Mouse (Mus musculus): ENCODE measurements around the gene Gp5.

Gp5 gene

DNA sequence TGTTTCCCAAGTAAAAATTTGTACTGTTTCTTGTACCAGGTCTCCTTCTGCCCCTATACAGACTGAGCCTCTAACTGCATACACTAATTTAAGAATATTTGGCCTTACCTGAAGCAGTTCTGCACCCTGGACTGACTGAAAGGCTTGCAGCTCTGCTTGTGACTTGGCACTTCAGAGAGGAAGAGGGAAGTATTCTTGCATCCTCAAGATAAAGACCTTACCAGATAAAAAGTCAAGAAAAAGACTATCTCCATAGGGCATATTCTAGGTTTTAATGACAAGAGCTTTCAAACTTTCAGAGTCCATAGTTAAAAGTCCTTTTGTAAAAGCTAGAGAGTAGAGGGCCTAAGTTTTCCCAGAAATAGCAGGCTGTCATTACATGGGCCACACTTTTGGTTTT, at the start of gene Gp5:
Gp5 (minus strand) TSS at position 133 of the 400 bp plus-strand sequence.
- TF ChIP-seq GATA4 (IDR thresholded peaks at IDR 0.05; ENCODE audit: insufficient replicate concordance, low read length): no peak

DNA sequence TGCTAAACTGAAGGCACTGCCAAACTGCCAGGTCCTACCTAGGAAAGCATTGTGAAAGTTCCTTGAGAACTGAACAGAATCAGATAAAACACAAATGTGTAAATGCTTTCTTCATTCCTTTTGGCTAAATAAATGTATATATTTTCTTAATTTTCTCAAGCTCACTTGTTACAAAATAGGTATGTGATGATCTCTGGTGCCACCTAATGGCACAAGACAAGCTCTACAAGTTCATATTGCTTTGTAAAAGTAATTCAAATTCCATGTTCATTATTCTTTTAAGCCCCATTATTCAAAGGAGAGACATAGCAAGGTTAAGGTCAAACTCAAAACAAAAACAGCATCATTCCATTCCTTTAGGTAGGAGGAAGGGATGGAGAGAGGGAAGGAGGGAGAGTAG, 3.7 kb upstream of the Gp5 start:
- no peak for TF ChIP-seq GATA4 (IDR thresholded peaks at IDR 0.05; ENCODE audit: insufficient replicate concordance, low read length)

GRCm38 (mm10) chr16:30310171-30310515, 436 bp downstream of the Gp5 start:
- no peak for TF ChIP-seq GATA4 (IDR thresholded peaks at IDR 0.05; ENCODE audit: insufficient replicate concordance, low read length)

DNA sequence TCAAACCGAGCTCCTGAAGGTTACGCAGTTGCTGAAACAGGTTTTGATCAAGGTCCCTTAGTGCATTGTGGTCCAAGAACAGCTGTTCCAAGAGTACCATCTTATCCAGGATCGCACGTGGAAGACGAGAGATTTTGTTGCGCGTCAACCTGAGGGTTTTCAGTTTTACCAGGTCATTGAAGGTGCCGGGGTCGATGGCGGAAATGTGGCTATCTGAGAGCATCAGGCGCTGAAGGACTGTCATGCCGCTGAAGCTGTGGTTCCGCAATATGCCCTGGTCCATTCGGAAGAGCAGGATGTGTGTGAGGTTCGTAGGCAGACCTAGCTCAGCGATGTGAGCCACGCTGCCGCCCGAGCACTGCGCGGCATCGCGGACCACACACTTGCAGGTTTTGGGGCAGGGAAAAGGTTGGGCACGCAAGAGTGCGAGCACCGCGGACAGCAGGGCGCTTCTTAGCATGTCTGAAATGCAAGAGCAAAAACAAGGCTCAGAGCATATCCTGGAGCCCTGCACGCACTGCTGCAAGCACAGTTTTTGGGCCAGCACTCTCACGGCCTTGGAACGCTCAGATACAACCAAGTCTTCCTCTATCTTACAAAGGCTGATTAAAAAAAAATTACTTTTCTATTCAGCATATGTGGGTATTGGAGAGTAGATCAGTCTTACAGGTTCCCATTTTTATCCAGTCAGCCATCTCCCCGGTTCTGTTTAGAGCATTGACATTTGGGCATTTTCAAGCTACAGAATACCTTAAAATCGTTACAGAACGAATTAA, 996 bp downstream of the Gp5 start:
- TF ChIP-seq GATA4 (IDR thresholded peaks at IDR 0.05; ENCODE audit: insufficient replicate concordance, low read length): no peak

- TF ChIP-seq GATA4 (IDR thresholded peaks at IDR 0.05; ENCODE audit: insufficient replicate concordance, low read length): no peak
These were observed 1.8 kb downstream of the Gp5 start for GRCm38 (mm10) chr16:30308616-30309394.

DNA sequence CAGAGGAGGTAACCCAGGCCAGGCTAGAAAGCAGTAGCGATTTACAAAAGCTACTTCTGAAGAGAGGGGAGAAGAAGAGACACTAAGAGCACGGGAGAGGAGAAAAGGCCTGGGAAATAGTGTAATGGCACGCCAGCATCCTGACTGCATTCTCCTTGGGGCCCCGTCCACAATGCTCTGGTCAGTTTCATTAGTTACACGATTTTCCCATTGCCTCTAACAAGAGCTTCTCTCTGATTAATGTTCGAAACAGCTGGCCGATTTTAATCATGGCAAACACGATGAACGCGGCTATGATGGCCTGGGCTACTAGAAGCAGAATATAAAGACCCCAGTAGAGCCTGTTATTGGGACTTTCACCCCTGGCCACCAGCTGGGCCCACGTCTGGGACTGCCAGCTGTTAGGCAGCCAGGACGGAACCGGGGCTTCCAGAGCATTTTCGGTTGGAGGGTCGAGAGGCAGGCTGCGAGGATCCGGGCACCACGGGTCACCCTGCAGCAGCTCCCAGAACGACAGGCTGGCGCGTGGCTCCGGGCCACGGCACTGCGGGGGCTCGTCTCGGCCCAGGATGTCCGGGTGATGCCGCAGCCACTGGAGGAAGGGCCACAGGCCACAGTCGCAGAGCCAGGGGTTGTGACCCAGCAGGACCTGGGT, 2.5 kb downstream of the Gp5 start:
- no peak for TF ChIP-seq GATA4 (IDR thresholded peaks at IDR 0.05; ENCODE audit: insufficient replicate concordance, low read length)

DNA sequence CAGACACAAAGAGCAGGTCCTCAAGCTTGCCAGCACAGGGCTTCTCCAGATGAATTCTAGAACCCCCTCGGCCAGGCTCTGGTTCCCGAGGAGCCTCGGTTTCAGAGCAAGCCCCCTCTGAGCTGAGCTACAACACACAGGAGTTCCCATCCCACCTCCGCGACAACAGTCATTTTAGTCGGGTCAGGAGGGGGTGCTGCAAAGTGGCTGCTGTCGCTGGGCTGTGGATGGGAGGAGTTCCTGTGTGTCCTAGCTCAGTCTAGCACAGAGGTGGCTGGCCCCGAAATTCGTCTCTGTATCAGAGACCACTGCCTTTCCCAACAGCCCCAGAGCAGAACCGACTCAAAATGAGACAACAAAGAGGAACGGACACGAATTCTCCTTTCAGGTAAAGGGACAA, 3.3 kb downstream of the Gp5 start:
- TF ChIP-seq GATA4 (IDR thresholded peaks at IDR 0.05; ENCODE audit: insufficient replicate concordance, low read length): no peak

DNA sequence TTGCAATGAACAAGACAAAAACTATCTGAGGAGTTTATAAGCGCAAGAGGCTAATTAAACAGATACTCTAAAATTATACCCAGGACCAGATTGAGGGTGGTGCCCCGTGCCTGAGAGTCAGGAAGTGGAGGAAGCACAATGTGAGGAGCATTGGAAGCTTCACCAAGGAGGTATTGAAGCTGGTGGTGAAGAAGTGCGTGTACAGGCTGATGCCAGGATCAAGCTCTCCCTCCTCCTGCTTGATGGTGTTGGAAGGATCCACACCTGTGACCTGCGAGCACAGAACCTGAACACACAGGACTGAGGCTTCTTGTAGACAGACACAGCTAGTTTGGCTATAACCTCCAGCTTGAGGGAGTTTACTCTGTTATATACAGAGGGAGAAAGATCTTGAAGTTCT, 4.5 kb downstream of the Gp5 start:
- TF ChIP-seq GATA4 (IDR thresholded peaks at IDR 0.05; ENCODE audit: insufficient replicate concordance, low read length): no peak

DNA sequence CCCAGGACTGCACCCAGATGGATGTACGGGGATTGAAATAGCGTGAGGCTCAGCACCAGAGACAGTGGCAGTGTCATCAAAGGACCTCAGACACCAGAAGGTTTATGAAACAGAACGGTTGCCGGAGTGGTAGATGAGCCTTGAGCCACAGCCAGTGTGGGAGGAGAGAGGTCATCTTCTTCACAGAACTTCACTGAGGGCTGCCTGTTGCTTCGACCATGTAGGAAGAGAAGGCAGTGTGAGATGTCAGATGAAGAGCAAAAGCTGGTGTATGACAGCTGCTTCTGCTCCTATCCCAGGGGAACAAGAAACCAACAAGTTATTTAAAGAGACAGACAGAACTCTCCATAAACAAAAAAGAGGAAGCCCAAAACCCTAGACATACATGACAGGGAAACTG, 6.3 kb downstream of the Gp5 start:
- no peak for TF ChIP-seq GATA4 (IDR thresholded peaks at IDR 0.05; ENCODE audit: insufficient replicate concordance, low read length)

DNA sequence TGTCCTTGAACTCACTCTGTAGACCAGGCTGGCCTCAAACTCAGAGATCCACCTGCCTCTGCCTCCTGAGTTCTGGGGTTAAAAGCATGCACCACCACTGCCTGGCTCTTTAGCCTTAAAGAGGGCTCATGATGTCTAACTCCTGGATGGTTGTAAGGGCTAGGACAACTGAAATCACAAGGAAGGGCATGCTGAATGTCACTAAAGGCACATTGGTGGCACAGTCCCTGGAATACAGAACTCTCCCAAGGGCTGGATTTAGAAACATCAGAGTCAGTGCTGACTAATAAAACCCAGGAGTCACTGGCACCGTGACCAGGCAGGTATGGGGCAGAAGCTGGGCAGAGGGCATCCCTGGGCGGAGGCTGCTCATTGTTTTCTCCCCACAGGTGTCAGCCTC, 7.2 kb downstream of the Gp5 start:
- no peak for TF ChIP-seq GATA4 (IDR thresholded peaks at IDR 0.05; ENCODE audit: insufficient replicate concordance, low read length)

- TF ChIP-seq GATA4 (IDR thresholded peaks at IDR 0.05; ENCODE audit: insufficient replicate concordance, low read length): no peak
These were observed 7.9 kb downstream of the Gp5 start for GRCm38 (mm10) chr16:30302686-30303085.

DNA sequence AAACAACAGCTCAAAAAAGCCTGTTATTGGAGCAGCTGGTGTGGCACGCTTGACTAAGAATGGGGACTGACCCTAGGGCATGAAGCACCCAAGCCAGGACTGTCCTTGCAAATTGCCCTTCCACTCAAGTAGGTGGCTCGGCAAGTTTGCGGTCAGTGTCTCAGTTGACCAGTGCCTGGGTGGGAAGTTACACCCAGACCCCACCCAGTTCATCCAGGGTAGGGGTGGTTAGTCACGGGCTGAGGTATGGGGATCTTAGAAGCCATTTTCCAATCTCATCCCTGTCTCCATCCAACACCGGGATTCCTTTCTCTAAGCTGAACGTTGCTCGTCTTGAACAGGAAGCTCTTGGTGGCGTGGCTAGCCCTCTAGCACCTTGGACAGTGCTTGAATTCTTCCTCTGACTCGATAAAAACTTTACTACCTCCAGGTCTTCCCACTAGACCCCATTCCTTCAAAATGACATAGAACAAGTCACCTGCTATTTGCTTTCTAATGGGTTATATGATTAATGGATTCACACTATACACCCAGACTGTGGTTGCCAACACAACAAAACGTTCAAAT, 10.8 kb downstream of the Gp5 start:
- TF ChIP-seq GATA4 (IDR thresholded peaks at IDR 0.05; ENCODE audit: insufficient replicate concordance, low read length): no peak

GRCm38 (mm10) chr16:30297450-30297849, 13.1 kb downstream of the Gp5 start:
- TF ChIP-seq GATA4 (IDR thresholded peaks at IDR 0.05; ENCODE audit: insufficient replicate concordance, low read length): no peak

DNA sequence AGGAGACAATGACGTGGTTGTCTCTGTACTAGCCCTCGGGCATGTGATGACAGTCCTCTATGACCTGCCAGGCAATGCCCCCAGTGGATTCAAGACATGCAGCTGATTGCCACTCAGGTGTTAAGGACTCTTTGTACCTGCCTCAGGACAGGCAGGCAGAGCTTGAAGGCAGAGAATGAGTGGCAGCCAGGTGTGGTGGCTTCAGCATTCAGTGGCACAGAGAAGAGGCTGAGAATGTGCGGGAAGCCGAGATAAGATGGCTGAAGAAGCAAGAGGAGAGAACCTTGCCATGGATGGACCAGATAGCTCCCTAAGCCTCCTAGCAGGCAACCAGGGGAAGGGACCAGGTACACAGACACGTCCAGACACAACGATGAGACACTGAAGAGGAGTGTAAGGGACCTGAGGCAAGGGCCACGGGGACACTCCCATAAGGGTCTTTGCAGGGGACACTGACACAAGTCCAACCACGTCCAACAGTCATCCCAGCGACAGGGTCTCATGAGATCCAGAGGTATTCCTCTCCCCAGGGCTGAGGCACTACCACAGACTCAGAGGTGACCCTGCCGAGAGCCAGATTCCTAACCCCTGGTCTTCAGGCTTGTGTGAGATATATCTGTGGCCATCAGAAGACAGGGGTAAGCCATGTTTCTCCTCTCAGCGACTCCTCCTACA, 13.8 kb downstream of the Gp5 start:
- TF ChIP-seq GATA4 (IDR thresholded peaks at IDR 0.05; ENCODE audit: insufficient replicate concordance, low read length): no peak

DNA sequence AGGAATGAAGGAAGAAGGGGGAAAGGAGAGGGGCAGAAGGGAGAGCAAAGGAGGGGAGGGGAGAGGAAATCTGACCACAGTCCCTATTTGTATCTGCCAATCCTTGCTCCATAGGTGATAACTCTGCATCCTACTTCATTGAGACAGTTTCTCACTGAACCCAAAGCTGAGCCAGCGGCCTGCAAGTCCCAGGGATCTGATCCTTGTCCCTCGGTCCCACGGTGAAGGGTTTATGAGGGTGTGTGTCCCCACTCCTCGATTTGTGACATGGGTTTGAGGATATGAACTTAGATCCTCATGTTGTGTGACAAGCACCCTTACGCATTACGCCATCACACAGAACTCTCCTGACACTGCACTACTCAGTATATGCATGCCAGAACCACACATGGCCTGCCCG, 15.5 kb downstream of the Gp5 start:
- no peak for TF ChIP-seq GATA4 (IDR thresholded peaks at IDR 0.05; ENCODE audit: insufficient replicate concordance, low read length)
